Mouse (Mus musculus) R1 (cell line): ENCODE results near the gene Pga5.

Experiments
- DNase-seq: peaks from one replicate; pipeline ENCODE4 v3.0.0-alpha.2; 2018; ENCODE audit warnings: low read depth, low spot score

Pga5 gene

GRCm38 (mm10) chr19:10671319-10671718 is 6.6 kb downstream of the Pga5 start:
- peak; percentile 23 for DNase-seq

- DNase-seq, result peak; percentile 56
Observed at GRCm38 (mm10) chr19:10665499-10665898, 12.4 kb downstream of the Pga5 start.

- no peak for DNase-seq
Observed at GRCm38 (mm10) chr19:10665093-10665492, 12.8 kb downstream of the Pga5 start.

GRCm38 (mm10) chr19:10662665-10663064 is 15.2 kb downstream of the Pga5 start:
- no peak for DNase-seq

GRCm38 (mm10) chr19:10661919-10662318 is 16.0 kb downstream of the Pga5 start:
- DNase-seq, result no peak

GRCm38 (mm10) chr19:10661373-10661772 is 16.5 kb downstream of the Pga5 start:
- DNase-seq, result no peak

- no peak for DNase-seq
Observed at GRCm38 (mm10) chr19:10658406-10658805, 19.5 kb downstream of the Pga5 start.

GRCm38 (mm10) chr19:10657742-10658141 is 20.1 kb downstream of the Pga5 start:
- no peak for DNase-seq

GRCm38 (mm10) chr19:10656058-10656457 is 21.8 kb downstream of the Pga5 start:
- no peak for DNase-seq

- DNase-seq, result no peak
Observed at GRCm38 (mm10) chr19:10648156-10648555, 29.7 kb downstream of the Pga5 start.

GRCm38 (mm10) chr19:10645616-10646015 is 32.3 kb downstream of the Pga5 start:
- DNase-seq, result no peak

GRCm38 (mm10) chr19:10640589-10641378 is 37.1 kb downstream of the Pga5 start:
- DNase-seq, result no peak

- DNase-seq, result no peak
Observed at GRCm38 (mm10) chr19:10640080-10640479, 37.8 kb downstream of the Pga5 start.

GRCm38 (mm10) chr19:10637840-10638239 is 40.0 kb downstream of the Pga5 start:
- DNase-seq, result no peak

- peak; percentile 65 for DNase-seq
Observed at GRCm38 (mm10) chr19:10634872-10635318, 43.0 kb downstream of the Pga5 start.

- DNase-seq, result peak; percentile 38
Observed at GRCm38 (mm10) chr19:10634106-10634871, 43.6 kb downstream of the Pga5 start, which contains the start of gene Vwce. Gene Vwce (plus strand): TSS chr19:10634213.
